Mouse (Mus musculus) gastrocnemius, postnatal 4 days (tissue): ENCODE results near the gene Ndufs4. TPM values are rescaled to one million over a fixed set of nuclear protein-coding genes. Genes with fewer than 3 reads are reported as not detected.
A peak's percentile ranks its signal among the peaks of the same experiment; 100 is the strongest.

ENCODE experiments used
- DNase-seq, 2 experiments: peaks; one replicate each; pipeline ENCODE4 v3.0.0; 2021 to 2022; ENCODE audit warnings: low spot score in 2 of 2, mixed read lengths in 2 of 2
- long read RNA-seq, 2 experiments: library from polyadenylated mRNA; stranded (forward); transcript quantifications; one replicate each; pipeline ENCODE4 v2.0.0; 2021
- total RNA-seq, 2 experiments: library from RNA; stranded (reverse); gene quantifications; 2 replicates each; pipeline ENCODE4 v1.2.3; 2021

The Ndufs4 gene
- total RNA-seq = 100 to 1,000 TPM; 268 to 304 TPM
- long read RNA-seq, experiment 1, transcript Ndufs4-201 (5 exons, 1,698 nt) = major isoform, 153 of 161 reads
- long read RNA-seq, experiment 1, partial matches to known transcripts = 3 of 161 reads
- long read RNA-seq, experiment 1, other reads (novel, unspliced or antisense) = 2 of 161 reads
- long read RNA-seq, experiment 2, transcript Ndufs4-201 (5 exons, 1,698 nt) = major isoform, 122 of 130 reads
- long read RNA-seq, experiment 2, partial matches to known transcripts = 5 of 130 reads
- long read RNA-seq, experiment 2, other reads (novel, unspliced or antisense) = 2 of 130 reads

DNA sequence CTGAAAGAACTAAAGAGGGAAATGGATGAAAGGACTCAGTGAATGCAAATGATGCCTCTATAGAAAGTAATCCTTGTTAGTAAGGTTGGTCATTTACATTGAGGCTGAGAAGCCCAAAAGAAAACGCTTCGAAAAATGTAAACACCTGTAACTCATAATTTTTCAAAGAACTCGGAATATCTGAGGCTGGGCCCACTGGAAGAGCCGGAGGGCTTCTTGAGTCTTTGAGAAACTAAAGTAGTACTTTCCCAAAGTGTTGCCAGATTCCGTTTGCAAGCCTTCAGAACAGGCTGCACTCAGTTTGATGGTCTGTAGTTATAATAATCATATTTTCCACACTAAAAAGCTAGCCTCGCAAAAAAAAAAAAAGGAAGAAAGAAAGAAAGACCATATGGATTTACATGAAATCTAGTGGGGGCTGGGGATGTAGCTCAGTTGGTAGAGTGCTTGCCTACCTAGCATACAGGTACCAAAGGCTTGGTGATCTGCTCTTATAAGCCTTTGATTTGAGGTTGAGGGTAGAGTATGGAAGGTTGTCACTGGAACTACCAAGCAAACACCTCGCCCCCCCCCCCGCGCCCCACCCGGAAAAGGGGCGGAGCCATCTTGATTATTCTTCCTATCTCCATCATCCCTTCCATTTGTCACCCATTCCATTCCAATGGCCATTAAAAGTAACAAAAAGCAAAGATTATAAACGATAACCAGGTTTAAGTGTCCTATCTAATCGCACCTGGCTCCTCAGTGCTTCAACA, at the start of gene Ndufs4:
Ndufs4 (minus strand) TSS at position 48 of the 755 bp plus-strand sequence.
- DNase-seq = no peak

DNA sequence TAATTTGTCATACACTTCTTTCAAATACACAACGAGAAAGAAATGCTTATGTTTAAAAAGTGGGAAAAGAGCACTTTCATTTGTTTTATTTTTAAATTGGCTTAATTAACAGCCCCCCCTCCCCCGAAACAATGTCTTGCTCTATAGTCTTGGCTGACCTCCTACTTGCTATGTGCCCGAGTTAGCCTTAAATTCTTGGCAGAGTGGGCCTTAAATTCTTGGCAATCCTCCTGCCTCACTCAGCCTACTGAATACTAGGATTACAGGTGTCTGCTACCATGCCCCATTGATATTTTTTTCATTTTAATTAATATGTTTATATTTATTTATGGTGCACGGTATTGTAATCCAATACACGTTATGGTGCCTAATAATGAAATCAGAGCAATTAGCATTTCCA, 44.4 kb upstream of the Ndufs4 start:
- DNase-seq = no peak

DNA sequence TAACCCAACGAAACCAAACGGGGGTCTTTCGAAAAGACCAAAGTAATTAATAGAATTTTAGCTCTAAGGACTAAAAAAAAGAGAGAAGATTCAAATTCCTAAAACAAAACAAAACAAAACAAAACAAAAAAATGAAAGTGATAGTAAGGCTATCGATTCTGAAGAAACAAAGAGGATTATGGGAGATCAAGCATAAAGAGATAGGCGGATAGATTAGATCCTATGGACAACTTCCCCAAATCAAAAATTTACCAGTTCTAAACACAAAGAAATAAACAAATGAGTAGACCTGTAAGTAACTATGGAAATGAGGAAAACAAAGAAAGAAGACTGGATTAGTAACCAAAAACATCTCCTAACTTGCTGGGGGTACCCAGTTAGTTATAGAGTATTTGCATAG, 37.2 kb upstream of the Ndufs4 start:
- no peak for DNase-seq

DNA sequence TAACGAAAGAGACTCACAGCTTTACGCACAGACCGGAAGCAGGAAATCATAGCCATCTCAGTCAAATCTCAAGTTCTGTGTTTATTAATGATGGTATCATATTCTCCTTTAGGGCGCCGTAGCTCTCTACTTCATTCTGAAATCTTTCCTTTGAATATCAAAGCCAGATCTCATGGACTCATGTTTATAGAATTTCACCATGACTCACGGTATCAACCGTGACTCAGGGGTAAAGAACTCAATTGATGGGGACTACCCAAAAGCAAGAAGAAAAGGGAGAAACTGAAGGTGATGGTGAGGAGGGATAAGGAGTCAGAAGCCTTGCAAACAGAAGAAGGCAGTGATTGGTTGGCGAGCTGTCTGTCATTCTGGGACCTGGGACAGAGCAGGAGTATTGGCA, 32.2 kb upstream of the Ndufs4 start:
- DNase-seq = no peak

DNA sequence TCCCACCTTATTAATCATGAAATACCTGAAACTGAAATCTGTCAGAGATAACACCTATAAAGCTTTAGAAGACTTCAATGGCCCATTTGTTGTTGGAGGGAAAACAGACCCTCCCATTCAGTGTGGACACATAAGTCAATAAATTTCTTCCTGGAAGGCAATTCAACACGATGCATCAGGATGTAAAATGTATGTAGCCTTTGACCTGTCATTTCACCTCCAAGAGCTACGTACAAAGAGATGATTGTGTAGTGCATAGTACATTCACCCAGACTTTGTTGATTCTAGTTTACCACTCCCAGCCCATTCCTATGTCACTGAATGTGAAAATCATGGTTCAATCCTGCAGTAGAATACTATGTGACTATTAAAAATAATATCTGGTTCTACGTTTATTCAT, 31.3 kb upstream of the Ndufs4 start:
- no peak for DNase-seq

DNA sequence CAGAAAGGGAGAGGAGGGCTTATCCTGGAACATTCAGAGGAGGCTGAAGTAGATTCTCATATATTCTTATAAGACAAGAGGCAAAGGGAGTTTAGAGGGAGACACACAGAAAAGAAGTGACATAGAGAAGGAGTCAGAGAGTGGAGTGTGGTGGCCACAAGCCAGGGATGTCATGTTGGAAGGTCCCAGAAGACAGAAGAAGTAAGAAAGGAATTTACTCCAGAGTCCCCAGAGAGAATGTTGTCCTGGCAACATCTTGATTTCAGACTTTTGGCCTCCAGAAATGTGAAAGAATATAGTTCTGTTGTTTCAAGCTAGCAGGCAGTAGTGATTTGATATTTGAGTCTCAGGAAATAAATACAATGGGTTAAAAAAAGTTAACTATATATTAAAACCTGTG, 24.3 kb upstream of the Ndufs4 start:
- no peak for DNase-seq

DNA sequence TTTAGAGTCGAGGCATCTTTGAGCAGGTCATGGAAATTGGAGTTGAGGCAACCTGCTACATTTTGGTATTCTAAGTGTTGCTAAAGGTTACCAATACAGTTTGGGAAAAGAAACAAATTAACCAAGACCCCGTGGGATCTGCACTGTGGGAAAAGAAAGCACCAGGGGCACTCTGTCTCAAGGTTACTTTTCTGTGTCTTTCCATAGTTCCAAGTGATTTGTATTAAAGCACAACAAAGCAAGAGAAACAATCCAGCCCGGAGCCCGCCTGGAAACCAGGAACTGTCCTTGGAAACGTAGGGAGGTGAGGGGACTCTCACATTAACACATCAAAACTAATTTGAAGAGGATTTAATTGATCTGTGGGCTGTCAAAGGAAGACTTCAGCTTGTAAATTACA, 18.8 kb upstream of the Ndufs4 start:
- DNase-seq = no peak

DNA sequence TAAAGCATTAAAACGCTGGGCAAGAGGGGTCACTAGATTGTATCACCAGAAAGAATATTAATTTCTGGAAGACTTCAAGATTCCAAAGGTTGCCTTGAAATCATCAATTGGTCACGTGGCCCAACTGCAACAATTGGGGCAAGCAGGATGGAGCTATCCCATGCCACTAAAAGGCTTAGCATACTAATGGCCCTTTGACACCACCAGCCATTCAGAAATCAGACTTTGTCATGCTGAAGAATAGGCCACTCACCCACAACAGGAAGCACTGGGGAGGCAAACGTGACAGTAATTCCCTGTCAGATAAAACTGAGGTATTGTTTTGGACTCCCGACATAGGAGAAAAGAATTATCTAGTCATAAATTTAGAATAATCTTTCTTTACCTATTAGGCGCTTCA, 18.4 kb upstream of the Ndufs4 start:
- no peak for DNase-seq

DNA sequence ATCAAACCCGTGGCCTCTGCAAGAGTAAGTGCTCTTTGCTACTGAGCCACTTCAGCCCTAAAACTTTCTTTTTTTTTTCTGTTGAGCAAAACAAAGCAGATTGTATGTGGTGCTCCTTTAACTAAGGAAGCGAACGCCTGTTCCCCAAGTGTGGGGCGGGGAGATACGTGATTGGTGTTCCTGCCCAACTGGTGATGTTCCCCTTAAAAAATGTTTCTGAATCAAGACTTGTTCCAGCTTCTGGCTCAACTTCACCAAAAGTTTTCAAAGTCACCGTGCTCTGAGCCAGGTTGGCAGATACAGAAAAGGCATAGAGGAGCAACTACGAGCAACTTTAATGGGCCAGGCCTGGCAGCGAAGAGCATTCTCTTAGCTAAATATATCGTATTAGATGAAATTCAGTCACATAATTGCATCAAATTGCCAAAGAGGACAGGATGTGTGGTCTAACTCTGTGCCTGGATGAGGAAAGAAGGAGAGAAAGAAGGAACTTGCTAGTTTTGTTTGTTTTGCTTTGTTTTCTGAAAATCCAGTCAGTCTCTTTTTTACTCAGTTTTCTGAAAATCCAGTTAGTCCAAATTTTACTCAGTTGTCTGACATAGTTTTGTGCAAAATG, 17.1 kb upstream of the Ndufs4 start:
- DNase-seq = peak in 1 of 2 experiments; percentile 8

DNA sequence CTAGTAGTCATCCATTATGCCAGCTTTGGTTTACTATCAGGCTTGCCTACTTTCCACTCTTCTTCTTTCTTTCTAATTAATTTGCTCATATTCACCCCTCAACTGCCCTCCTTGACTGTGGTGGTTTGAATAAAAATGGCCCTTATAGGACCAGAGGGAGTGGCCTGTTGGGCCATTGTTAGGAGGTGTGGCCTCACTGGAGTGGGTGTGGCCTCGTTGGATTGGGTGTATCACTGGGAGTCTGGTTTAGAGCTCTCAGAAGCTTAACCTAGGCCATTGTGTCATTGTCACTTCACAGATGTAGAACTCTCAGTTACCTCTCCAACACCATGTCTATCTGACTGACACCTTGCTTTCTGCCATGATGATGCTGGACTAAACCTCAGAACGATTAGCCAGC, 10.8 kb upstream of the Ndufs4 start:
- DNase-seq = no peak

DNA sequence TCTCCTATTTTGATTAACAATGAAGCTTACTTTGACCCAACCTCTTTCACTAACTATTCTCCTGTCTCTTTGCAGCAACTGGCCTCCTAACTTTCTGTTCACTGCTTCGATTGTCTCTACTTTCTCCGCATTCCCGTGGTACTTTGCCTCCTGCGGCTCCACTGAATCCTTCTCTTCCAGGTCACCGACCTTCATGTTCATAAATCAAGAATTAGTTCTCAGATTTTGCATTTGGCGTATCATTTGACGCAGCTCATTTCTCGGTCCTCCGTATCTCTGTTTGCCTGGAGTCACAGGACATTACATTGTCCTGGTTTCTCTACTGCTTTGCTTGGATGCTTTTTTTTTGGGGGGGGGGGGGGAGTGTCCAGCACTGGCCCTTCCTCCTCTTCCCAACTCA, 9.2 kb upstream of the Ndufs4 start:
- DNase-seq = no peak

DNA sequence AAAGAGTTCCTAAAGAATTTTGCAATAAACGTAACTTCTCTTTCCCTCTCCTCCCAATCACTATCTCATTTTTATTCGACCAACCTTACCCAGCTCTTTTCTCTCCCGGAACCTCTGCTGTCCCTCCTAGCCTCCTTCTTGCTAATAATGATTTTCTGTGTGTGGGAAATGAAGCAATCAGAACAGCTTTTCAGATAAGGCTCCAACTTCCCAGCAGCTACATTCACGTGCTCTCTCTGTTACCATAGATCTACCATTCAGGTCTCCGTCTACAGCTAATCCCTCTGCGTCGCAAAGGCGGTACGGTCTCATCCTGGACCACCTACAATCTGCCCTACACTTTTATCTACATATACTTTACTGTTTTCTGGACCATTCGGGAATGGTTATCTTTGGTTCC, 8.8 kb upstream of the Ndufs4 start:
- DNase-seq = no peak

DNA sequence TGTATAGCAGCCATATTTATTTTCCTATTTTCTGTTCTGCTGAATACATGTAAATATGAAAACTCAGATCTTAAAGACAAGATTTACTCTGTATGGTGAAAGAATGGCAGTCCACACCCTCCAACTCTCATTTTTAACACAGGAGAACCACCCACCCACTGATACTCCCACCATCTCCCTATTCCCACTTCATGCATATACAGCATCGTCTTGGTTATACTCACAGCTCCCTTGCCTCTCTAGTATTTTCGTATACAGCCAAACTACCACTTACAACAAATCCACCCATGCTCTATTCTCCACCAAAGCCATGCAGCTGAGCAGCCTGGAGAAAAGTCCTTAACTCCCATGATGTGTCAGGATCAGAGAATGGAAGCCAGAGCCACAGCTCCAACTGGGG, 6.7 kb upstream of the Ndufs4 start:
- DNase-seq = no peak

DNA sequence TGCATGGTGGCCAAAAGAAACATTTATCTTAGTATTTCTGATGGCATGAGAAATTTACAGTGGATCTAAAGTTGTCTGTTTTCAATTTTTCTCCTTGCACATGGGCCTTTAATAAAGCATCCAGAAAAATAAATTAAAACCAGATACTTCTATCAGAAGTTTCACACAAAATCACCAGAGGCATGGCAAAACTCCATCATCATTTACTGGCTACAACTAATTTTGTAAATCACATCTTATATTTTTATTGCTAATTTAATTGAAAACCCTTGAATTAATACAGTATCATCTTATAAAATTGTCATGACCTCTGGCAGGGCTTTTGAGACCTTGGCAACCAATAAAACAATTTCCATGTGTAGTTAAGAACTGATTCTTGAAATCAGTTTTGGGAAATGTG, 4.4 kb upstream of the Ndufs4 start:
- no peak for DNase-seq

DNA sequence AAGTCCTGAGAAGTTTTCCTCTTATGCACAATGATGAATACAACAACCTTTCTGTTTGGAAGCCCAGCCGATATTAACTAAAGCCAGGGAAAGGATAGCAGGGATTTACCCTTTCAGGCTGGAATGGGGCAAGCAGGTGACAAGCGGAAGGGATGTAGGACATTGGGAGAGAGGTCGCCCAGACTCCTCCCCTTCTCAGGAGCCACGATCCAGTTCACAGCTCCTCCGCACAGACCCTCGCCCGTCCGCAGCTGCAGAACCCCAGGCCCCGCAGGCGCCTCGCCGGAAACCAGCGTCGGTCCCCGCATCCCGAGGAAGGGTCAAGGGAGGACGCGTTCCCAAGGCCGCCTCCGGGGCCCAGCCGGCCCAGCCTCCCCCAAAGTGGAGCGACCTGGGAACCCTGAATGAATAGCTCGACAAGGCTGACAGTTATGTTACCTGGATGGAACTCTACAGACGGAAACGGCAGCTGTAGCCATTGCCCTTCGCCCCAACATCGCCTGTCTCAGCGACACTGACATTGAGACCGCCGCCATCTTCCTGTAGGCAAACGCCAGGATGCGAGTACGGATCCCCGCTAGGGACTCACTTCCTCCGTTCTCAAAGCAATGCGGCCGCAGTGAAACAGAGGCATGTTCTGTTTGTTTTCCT, 412 bp downstream of the Ndufs4 start:
- peak; percentile 92 to 97 for DNase-seq

DNA sequence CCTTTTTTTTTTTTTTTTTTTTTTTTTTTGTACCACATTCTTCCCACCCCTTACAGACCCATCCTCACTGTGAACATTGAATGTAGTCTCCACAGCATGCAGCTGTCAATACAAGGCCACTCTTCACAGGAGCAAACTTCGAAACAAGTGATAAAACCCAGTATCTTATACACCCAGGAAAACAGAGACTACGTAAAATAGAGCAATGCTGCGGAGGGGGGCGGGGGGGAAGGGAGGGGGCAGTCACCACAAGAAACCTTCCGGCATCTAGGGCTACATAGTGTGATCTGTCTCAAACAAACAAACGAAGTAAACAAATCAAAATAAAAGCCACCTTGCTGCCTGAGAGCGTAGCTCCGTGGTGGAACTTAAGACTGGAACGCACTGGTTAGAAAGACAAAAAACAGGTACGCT, 977 bp downstream of the Ndufs4 start:
- no peak for DNase-seq

DNA sequence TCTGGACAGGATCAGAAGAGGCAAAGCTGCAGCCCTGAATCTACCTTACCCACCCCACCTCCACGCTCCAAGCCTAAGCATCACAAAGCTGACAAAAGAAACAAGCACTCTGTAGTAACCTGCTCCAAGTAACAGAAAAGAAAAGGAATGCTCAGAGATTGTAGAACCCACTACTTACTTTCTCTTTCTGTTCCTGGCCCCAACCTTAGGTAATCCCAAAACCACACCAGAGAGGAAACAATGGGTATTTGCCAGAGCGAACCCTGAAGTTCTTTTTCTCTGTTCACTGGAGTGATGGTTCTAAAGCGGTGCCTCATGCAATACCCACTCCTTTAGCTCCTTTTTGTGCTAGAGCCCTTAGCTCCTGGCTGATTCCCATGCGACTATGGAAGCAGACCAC, 11.5 kb downstream of the Ndufs4 start:
- DNase-seq = no peak

DNA sequence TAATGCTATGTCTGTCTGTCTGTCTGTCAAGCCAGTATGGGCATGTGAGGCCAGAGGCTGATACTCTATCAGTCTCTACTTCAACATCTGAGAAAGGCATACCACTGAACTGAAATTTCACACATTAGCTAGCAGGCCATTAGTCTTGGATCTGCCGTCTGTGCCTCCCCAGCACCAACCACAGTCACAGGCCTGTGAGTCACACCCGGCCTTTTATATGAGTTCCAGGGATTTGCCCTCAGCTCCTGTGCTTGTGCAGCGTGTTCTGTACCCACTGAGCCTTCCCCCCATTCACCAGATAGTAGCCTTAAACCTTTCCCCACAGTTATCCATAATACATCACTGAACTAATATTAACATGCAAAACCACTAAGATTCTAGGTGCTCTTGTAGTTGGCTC, 26.0 kb downstream of the Ndufs4 start:
- no peak for DNase-seq

DNA sequence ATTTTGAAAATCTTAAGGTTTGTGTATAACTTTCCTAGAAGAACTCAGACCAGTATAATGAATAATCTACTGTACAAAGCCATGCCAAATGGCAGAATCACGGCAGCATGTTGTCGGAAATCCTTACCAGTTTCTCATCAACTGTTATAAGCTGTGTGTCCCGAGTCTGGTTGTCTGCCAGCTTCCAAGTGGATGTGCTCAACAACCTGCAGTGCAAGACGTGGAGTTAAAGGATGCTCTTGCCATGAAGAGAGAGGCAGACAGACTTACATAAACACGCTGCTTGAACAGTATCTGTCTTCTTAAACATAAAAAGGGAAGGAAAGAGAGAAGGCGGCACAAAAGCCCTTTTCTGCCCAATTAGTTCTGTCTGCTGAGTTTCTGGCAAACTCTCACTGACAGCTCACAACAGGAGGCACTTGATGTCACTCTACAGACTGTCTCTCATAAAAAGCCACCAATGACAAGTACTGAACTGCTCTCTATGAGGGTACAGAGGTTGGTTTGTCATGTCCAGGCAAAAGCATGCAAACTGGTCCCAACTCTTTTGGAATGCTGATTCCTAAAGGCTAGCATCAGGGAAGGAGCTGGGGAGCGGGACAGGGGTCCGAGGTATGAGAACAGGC, 36.6 kb downstream of the Ndufs4 start:
- no peak for DNase-seq

DNA sequence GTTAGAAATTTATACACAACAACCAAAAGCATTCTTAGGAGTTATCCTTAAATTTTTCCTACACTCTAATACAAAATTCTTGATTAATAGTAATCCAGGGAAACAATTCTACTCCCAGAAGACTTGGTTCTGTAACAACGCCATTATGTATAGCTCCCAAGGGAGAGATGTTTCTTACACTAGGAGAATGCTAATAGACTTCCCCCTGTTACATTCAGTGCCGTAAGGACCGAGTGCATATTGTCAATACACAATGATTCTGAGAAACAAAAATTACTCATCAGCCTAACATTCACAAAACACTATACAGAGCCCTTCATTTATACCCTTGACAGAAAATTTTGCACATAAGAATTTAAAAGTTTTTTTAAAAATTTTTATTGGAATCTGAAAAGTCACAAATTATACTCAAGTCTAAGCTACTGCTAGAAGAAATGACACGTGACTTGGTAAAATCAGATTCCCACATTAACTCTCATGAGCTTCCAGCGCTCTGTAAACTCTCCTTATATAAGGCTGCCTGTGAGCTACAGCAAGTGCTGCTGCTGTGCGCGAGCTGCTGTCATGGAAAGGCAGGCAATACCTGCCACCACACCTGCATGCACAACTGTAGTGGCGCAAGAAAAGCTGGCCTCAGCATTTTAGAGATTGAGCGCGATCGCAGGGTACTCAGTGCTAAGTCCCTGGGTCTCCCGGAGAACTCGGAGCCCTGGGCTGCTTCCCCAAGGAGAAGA, 42.9 kb downstream of the Ndufs4 start:
- DNase-seq = no peak
